Mouse (Mus musculus) bone marrow macrophage, adult 2 months (primary cell): Measurements from ENCODE around the gene Pear1. TPM values are rescaled to one million over a fixed set of nuclear protein-coding genes. Genes with fewer than 3 reads are reported as not detected.
"Not testable (repeated sequence)": the region's sequence is repeated elsewhere in the genome, so short reads cannot be mapped to it uniquely, and the experiment has no call there.

Experiments used
- H3K27ac ChIP-seq: 2 replicates; pipeline ENCODE4 v1.5.1; 2012; ENCODE audit warnings: low read depth, low read length; ENCODE audit not compliant: insufficient read depth
- H3K4me1 ChIP-seq: 2 replicates; pipeline ENCODE4 v1.6.1; 2012; ENCODE audit warnings: low read length; ENCODE audit not compliant: control insufficient read depth, insufficient read depth
- H3K4me3 ChIP-seq: 2 replicates; pipeline ENCODE4 v1.5.1; 2012; ENCODE audit warnings: mild to moderate bottlenecking, low read length, moderate library complexity; ENCODE audit not compliant: insufficient read depth
- CTCF ChIP-seq: IDR thresholded peaks from 2 replicates; pipeline ENCODE4 v1.5.1; 2012; ENCODE audit warnings: low read depth, mild to moderate bottlenecking, low read length, moderate library complexity
- POLR2A ChIP-seq: IDR thresholded peaks from 2 replicates; pipeline ENCODE4 v1.6.1; 2012; ENCODE audit warnings: mild to moderate bottlenecking, low read depth, low read length, borderline replicate concordance
- polyA plus RNA-seq: library from polyadenylated mRNA; stranded (reverse); fragments of >200 nt; gene quantifications from 2 replicates; pipeline ENCODE4 v1.2.4, GENCODE M21; 2012; ENCODE audit not compliant: missing spikeins, insufficient read depth, insufficient read length

Gene Pear1
- not detected in 2 replicates for polyA plus RNA-seq

GRCm38 (mm10) chr3:87824206-87824605, at the start of gene Pear1:
Gene Pear1, minus strand, starts transcription at chr3:87824306.
- not testable (repeated sequence) for H3K4me3 ChIP-seq, H3K27ac ChIP-seq, H3K4me1 ChIP-seq

GRCm38 (mm10) chr3:87864111-87864510, 40.0 kb upstream of the Pear1 start:
- peaks cover 17% of the 10 kb centered on the region for H3K4me1 ChIP-seq
- not testable (repeated sequence) for H3K27ac ChIP-seq, H3K4me3 ChIP-seq

- peaks cover 14% of the 10 kb centered on the region for H3K4me1 ChIP-seq
- TF ChIP-seq CTCF (peak; percentile 56), POLR2A (no peak)
- no peak overlapping the region for H3K4me3 ChIP-seq
Measured at GRCm38 (mm10) chr3:87859813-87860212, 35.7 kb upstream of the Pear1 start.

GRCm38 (mm10) chr3:87857666-87858065, 33.6 kb upstream of the Pear1 start:
- Histone ChIP-seq H3K27ac (no peak overlapping the region), H3K4me1 (peaks cover 2% of the 10 kb centered on the region; the same call in 1 of the 2 replicates), H3K4me3 (no peak overlapping the region)
- TF ChIP-seq CTCF (no peak), POLR2A (no peak)

More at GRCm38 (mm10) chr3:87859813-87860212, 35.7 kb upstream of the Pear1 start:
- no peak overlapping the region for H3K27ac ChIP-seq

- H3K4me1 ChIP-seq: peaks cover 2% of the 10 kb centered on the region; the same call in 1 of the 2 replicates
- no peak overlapping the region for H3K27ac ChIP-seq
- H3K4me3 ChIP-seq: no peak overlapping the region
- TF ChIP-seq POLR2A: no peak
- TF ChIP-seq CTCF: no peak
Measured at GRCm38 (mm10) chr3:87855936-87856335, 31.8 kb upstream of the Pear1 start.

- peaks cover 2% of the 10 kb centered on the region; the same call in 1 of the 2 replicates for H3K4me1 ChIP-seq
- H3K27ac ChIP-seq: no peak overlapping the region
- H3K4me3 ChIP-seq: no peak overlapping the region
- TF ChIP-seq POLR2A: no peak
- TF ChIP-seq CTCF: no peak
Measured at GRCm38 (mm10) chr3:87854795-87855568, 30.9 kb upstream of the Pear1 start.

GRCm38 (mm10) chr3:87849117-87849516, 25.0 kb upstream of the Pear1 start:
- no peak overlapping the region for H3K27ac ChIP-seq
- TF ChIP-seq POLR2A (no peak), CTCF (no peak)
- peaks cover 11% of the 10 kb centered on the region for H3K4me1 ChIP-seq
- no peak overlapping the region for H3K4me3 ChIP-seq

GRCm38 (mm10) chr3:87847680-87848079, 23.6 kb upstream of the Pear1 start:
- no peak overlapping the region for H3K27ac ChIP-seq
- no peak overlapping the region for H3K4me3 ChIP-seq
- H3K4me1 ChIP-seq: peaks cover 11% of the 10 kb centered on the region
- TF ChIP-seq POLR2A (no peak), CTCF (no peak)

- Histone ChIP-seq H3K27ac (no peak within 1 kb of the TSS), H3K4me3 (no peak within 1 kb of the TSS), H3K4me1 (peaks cover 11% of the 10 kb centered on the region)
- TF ChIP-seq POLR2A (no peak), CTCF (no peak)
Measured at GRCm38 (mm10) chr3:87846650-87847110, 22.6 kb upstream of the Pear1 start, which contains the start of gene Sh2d2a. Gene Sh2d2a, plus strand, starts transcription at chr3:87846755.

GRCm38 (mm10) chr3:87846186-87846585, 22.1 kb upstream of the Pear1 start:
- peaks cover 11% of the 10 kb centered on the region for H3K4me1 ChIP-seq
- H3K4me3 ChIP-seq: no peak overlapping the region
- TF ChIP-seq CTCF (no peak), POLR2A (no peak)
- H3K27ac ChIP-seq: no peak overlapping the region

GRCm38 (mm10) chr3:87844981-87845380, 20.9 kb upstream of the Pear1 start:
- no peak for TF ChIP-seq CTCF
- no peak for TF ChIP-seq POLR2A
- no peak overlapping the region for H3K27ac ChIP-seq
- H3K4me3 ChIP-seq: no peak overlapping the region
- H3K4me1 ChIP-seq: peaks cover 11% of the 10 kb centered on the region
